Mouse (Mus musculus) cerebellum, adult 2 months (tissue): Measurements from ENCODE around the gene Hspg2.

Experiments
- CTCF ChIP-seq: fragments of 200-500 bp; IDR thresholded peaks from 2 replicates; pipeline ENCODE4 v1.5.1; 2011; ENCODE audit warnings: low read depth, mild to moderate bottlenecking, control low read depth, low read length, moderate library complexity, borderline replicate concordance; ENCODE audit not compliant: insufficient read depth
- POLR2A ChIP-seq: fragments of 200-500 bp; IDR thresholded peaks from 2 replicates; pipeline ENCODE4 v1.6.1; 2011; ENCODE audit warnings: low read length, control low read depth, borderline replicate concordance; ENCODE audit not compliant: insufficient read depth

- TF ChIP-seq POLR2A: no peak
- TF ChIP-seq CTCF: no peak
Observed at GRCm38 (mm10) chr4:137577486-137577885, 108.9 kb downstream of the Hspg2 start.
